Mouse (Mus musculus) G1E (cell line): ENCODE measurements around the gene Lrp5. TPM values are rescaled to one million over a fixed set of nuclear protein-coding genes. Genes with fewer than 3 reads are reported as not detected.

Experiments used
- ATAC-seq: 2 replicates; pipeline ENCODE4 v1.8.0; 2016; ENCODE audit warnings: mild to moderate bottlenecking; ENCODE audit not compliant: insufficient number of reproducible peaks, poor library complexity, low FRiP score, severe bottlenecking; ENCODE audit errors: extremely low read depth
- DNase-seq: peaks from one replicate; pipeline ENCODE4 v3.0.0; 2012; ENCODE audit warnings: low spot score
- H3K27me3 ChIP-seq: 2 replicates; pipeline ENCODE4 v1.6.1; 2012; ENCODE audit warnings: mild to moderate bottlenecking, low read length, inconsistent platforms; ENCODE audit not compliant: insufficient read depth
- H3K36me3 ChIP-seq: replicated peaks from 2 replicates; pipeline ENCODE3; 2012; ENCODE audit warnings: mild to moderate bottlenecking, inconsistent platforms
- H3K4me1 ChIP-seq: 2 replicates; pipeline ENCODE4 v1.6.1; 2012; ENCODE audit warnings: low read depth, low read length, inconsistent platforms, mixed read lengths; ENCODE audit not compliant: insufficient read depth
- H3K4me3 ChIP-seq: 2 replicates; pipeline ENCODE4 v1.5.1; 2012; ENCODE audit warnings: low read depth, mild to moderate bottlenecking, inconsistent platforms, low read length, moderate library complexity, mixed read lengths
- H3K9me3 ChIP-seq: replicated peaks from 2 replicates; pipeline ENCODE4 v1.6.1; 2012; ENCODE audit warnings: inconsistent platforms
- CTCF ChIP-seq: IDR thresholded peaks from 2 replicates; pipeline ENCODE4 v1.5.1; 2012; ENCODE audit warnings: low read depth, low read length, inconsistent platforms, mixed read lengths
- GATA1 ChIP-seq: IDR thresholded peaks from 2 replicates; pipeline ENCODE4 v1.6.1; 2012; ENCODE audit warnings: borderline replicate concordance, low read length, inconsistent platforms, mixed read lengths
- GATA2 ChIP-seq: IDR thresholded peaks from 2 replicates; pipeline ENCODE4 v1.6.1; 2012; ENCODE audit warnings: low read depth, low read length, inconsistent platforms, borderline replicate concordance
- POLR2AphosphoS5 ChIP-seq: IDR thresholded peaks from 2 replicates; pipeline ENCODE4 v1.6.1; 2012; ENCODE audit warnings: low read depth, low read length, inconsistent platforms; ENCODE audit not compliant: insufficient replicate concordance
- TAL1 ChIP-seq: conservative IDR thresholded peaks from 2 replicates; pipeline ENCODE4 v1.6.1; 2012; ENCODE audit warnings: low read depth, low read length, inconsistent platforms, mixed read lengths
- polyA plus RNA-seq: library from polyadenylated mRNA; stranded (reverse); fragments of >175 nt; gene quantifications from 2 replicates; pipeline ENCODE4 v1.2.3, GENCODE M21; 2012
- total RNA-seq, 2 experiments: library from RNA; stranded (forward) in 1 of 2; stranded (reverse) in 1 of 2; fragments of 200-1000 nt in 1 of 2; fragments of >200 nt in 1 of 2; fragmentation: Nextera tagmentation in 1 of 2; gene quantifications; 2 replicates each; pipeline ENCODE4 v1.2.3; 2014 to 2017

Gene Lrp5
- total and polyA plus RNA-seq, 3 experiments, result 0.05 TPM; not detected in 1

DNA sequence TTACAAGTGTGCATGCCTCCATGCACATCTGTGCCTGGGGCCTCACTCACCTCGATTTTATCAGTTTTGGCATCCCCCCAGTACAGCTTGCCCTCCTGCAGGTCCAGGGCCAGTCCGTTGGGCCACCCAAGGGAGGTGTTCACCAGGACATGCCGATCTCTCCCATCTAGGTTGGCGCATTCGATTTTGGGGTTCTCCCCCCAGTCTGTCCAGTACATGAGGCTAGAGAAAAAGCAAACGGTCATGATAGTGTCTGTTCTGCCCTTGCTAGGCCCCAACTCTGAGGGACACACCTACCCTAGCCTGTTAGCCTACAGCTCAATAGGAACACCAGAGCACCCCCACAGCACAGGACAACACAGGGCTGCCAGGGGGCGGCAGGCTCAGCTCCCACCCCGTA, 58.1 kb downstream of the Lrp5 start:
- ATAC-seq (no peak), DNase-seq (no peak)
- H3K27me3 ChIP-seq, result peaks cover 17% of the 10 kb centered on the region; the same call in 1 of the 2 replicates
- no peaks in the 10 kb centered on the region for H3K36me3 ChIP-seq
- no peaks in the 10 kb centered on the region; the same call in 1 of the 2 replicates for H3K4me1 ChIP-seq
- TF ChIP-seq GATA1 (no peak), CTCF (no peak), TAL1 (no peak), POLR2AphosphoS5 (no peak), GATA2 (no peak)
- no peaks in the 10 kb centered on the region for H3K9me3 ChIP-seq
- H3K4me3 ChIP-seq, result no peak overlapping the region

DNA sequence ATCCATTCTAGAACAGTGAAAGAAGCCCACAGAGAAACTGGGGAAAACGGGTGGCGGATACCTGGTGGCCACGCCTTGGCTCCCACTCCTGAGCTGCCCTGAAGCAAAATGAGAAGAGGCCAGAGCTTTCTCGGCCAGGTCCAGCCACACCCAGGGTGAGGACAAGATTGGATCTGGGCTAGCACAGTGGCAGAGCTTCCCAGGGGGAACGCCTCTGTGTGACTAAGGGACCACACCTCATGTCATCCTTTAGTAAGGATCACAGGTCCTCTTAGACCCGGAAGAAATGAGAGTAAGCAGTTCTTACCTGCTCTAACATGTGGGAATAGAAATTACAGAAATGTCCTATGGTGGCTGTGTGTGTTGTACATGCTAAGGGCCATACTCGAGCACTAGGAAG, 61.3 kb downstream of the Lrp5 start:
- peaks cover 15% of the 10 kb centered on the region; the same call in 1 of the 2 replicates for H3K27me3 ChIP-seq
- ATAC-seq (no peak), DNase-seq (no peak)
- TF ChIP-seq TAL1, result no peak
- TF ChIP-seq POLR2AphosphoS5, result no peak
- TF ChIP-seq CTCF, result no peak
- no peak for TF ChIP-seq GATA1
- TF ChIP-seq GATA2, result no peak
- no peaks in the 10 kb centered on the region for H3K36me3 ChIP-seq
- H3K4me3 ChIP-seq, result no peak overlapping the region
- H3K4me1 ChIP-seq, result no peaks in the 10 kb centered on the region; the same call in 1 of the 2 replicates
- no peaks in the 10 kb centered on the region for H3K9me3 ChIP-seq

DNA sequence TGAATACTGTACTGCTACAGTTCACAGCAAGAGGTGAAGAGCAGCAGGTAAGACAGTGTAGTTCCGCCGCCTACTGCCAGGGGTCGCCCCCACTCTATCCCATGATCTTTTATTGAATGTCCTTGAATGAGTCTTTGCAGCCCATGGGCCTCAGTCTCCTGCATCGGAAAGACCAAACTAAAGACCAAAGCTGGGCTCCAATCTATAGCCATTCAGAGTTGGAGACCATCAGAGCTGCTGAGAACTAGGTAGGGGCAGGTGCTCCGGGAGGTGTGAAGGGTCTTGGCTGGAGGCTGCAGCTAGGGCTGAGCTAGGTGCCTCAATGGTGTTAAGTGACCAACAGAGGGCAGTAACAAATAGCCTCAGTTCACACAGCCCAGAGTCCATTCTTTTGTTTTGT, 62.5 kb downstream of the Lrp5 start:
- TF ChIP-seq CTCF (peak; percentile 66), TAL1 (no peak)
- Histone ChIP-seq H3K9me3 (no peaks in the 10 kb centered on the region), H3K4me3 (no peak overlapping the region), H3K27me3 (peaks cover 12% of the 10 kb centered on the region; the same call in 1 of the 2 replicates), H3K36me3 (no peaks in the 10 kb centered on the region), H3K4me1 (no peaks in the 10 kb centered on the region; the same call in 1 of the 2 replicates)
- ATAC-seq (no peak), DNase-seq (no peak)

DNA sequence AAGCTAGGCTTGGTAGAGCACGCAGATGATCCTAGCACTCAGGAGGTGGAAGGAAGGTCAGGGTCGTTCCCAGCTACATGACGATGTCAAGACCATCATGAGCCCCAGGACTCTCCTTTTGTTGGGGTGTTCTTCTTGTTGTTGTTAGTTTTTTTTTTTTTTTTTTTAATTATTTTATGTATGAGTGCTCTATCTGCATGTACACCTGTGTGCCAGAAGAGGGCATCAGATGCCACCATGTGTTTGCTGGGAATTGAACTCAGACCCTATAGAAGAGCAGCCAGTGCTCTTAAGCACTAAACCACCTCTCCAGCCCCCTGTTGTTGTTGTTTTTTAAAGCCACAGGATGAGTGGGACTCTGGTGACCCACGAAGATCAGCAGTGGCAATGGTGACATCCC, 63.1 kb downstream of the Lrp5 start:
- Histone ChIP-seq H3K36me3 (no peaks in the 10 kb centered on the region), H3K27me3 (peaks cover 9% of the 10 kb centered on the region; the same call in 1 of the 2 replicates), H3K4me3 (no peak overlapping the region), H3K9me3 (no peaks in the 10 kb centered on the region), H3K4me1 (no peaks in the 10 kb centered on the region)
- ATAC-seq (no peak), DNase-seq (no peak)
- TF ChIP-seq GATA1 (no peak), POLR2AphosphoS5 (no peak), GATA2 (no peak), TAL1 (no peak), CTCF (no peak)

DNA sequence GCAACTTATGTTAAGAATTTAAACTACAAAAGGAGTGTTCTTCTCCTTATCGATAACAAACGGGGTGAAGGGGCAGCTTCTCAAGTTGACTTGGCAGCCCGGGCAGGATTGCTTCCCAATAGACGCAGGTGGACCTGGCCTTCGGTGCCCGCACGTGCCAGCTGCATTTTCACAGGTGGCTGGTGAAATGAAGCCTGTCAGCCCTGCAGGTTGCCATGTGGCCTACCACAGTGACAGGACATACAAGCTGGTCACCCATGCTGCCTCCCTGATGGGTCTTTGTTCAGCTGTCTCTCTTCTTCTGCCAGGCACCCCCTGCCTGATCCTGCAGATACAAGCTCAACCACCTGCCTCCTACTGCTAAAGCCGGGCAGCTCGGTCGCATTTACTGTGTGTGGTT, 65.5 kb downstream of the Lrp5 start:
- H3K36me3 ChIP-seq, result no peaks in the 10 kb centered on the region
- ATAC-seq (no peak), DNase-seq (no peak)

DNA sequence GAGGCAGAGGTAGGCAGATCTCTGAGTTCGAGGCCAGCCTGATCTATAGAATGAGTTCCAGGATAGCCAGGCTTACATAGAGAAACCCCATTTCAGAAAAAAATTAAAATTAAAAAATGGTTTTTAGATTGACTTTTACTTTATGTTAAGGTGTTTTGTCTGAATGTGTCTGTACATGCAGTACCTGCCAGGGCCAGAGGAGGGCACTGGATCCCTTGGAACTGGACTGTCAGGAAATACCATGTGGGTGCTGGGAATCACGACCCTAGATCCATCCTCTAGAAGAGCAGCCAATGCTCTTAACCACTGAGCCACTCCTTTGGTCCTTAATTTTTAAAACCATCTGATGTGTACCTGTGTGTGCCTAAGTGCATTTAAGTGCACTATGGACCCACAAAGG, 67.0 kb downstream of the Lrp5 start:
- no peaks in the 10 kb centered on the region for H3K9me3 ChIP-seq
- DNase-seq (no peak), ATAC-seq (no peak)
- H3K4me3 ChIP-seq, result no peak overlapping the region
- H3K4me1 ChIP-seq, result no peaks in the 10 kb centered on the region
- no peaks in the 10 kb centered on the region for H3K36me3 ChIP-seq
- peaks cover 2% of the 10 kb centered on the region; the same call in 1 of the 2 replicates for H3K27me3 ChIP-seq
- TF ChIP-seq POLR2AphosphoS5 (no peak), CTCF (0 out of 2 replicates have a peak, but pooled peaks have one; percentile 11)

More for the DNA sequence above, 65.5 kb downstream of the Lrp5 start:
- H3K4me1 ChIP-seq, result no peaks in the 10 kb centered on the region
- H3K4me3 ChIP-seq, result no peak overlapping the region
- TF ChIP-seq POLR2AphosphoS5 (no peak), CTCF (no peak), GATA2 (no peak), TAL1 (no peak)
- no peaks in the 10 kb centered on the region for H3K9me3 ChIP-seq
- H3K27me3 ChIP-seq, result peaks cover 2% of the 10 kb centered on the region; the same call in 1 of the 2 replicates

DNA sequence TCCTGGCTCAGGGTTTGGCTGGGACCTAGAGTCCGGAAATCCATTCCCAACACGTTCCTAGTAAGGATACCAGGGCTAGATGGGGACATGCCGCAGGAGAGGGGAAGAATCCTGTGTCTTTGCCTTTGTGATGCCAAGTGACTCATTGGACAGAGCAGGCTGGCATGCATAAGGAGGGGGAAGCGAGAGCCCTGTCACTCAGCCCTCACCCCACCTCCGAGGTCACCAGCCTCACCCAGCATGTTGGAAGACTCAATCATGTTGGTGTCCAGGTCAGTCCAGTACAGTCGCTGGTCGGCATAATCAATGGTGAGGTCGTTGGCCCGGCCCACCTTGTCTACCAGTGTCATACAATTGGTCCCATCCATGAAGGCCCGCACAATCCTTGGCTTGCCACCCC, 72.4 kb downstream of the Lrp5 start:
- Histone ChIP-seq H3K4me1 (peaks cover 2% of the 10 kb centered on the region; the same call in 1 of the 2 replicates), H3K27me3 (peaks cover 5% of the 10 kb centered on the region), H3K4me3 (no peak overlapping the region), H3K9me3 (no peaks in the 10 kb centered on the region), H3K36me3 (no peaks in the 10 kb centered on the region)
- ATAC-seq (no peak), DNase-seq (no peak)
- no peak for TF ChIP-seq CTCF
- TF ChIP-seq POLR2AphosphoS5, result no peak
- no peak for TF ChIP-seq TAL1
- TF ChIP-seq GATA1, result no peak
- TF ChIP-seq GATA2, result no peak
